Mouse (Mus musculus): ENCODE measurements around the gene Parp16.
"Not testable (repeated sequence)": the region's sequence is repeated elsewhere in the genome, so short reads cannot be mapped to it uniquely, and the experiment has no call there.

Gene Parp16

DNA sequence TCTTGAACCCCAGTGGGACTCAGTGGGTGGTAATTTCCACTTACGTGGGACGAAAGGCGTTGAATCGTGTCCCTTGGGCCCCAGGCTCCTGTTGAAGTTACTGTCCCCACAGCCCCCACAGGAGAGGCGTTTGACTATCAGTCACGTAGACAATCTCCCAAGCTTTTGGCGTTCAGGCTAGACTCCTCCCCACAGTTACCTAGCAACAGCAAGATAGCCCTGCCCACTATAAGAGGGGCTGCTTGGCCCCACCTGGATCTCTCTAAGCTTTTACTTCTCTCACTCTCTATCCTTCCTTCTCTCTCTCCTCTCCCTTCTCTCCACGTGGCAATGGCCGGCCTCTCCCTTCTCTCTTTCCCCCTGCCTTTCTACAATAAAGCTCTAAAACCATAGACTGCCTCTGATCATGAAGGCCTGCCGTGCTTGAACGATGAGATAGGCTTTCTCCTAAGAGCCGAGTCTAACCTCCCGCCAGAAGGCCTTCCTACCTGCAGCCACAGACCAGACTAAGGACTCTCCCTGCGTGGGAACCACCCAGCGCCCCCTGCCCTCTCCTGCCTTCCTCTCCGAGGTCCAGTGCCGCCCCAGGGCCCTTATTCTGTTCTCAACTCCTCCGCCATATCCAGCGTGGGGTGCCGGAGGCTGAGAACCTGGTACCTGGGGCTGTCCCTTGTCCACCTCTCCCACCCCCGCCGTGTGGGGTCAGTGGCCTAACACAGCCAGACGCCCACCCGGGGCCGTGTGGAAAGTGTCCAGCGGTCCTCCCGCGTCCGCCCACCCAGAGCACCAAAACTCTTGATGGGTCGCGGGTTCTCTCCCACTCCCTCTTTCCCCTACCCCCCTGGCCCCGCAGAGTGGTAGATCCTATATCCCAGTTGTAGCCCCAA is 13.4 kb downstream of the Parp16 start:
- no peak for DNase-seq (ENCODE audit: low read depth, low spot score)

DNA sequence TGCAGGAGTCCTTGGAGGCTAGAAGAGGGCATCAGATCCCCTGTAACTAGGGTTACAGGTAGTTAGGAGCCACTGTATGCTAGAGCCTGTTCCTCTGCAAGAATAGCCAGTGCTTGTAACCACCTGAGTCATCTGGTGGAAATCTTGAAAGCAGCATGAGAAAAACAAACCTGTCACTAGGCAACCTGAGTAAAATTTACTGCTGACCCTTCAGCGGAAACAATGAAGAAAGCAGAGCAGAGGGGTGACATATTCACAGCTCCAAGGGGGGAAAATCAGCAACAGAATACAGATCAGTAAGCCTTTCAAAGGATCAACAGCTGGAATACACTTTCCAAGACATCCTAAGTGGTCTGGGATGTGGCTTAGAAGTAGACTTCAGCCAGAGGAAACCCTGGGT is 16.4 kb downstream of the Parp16 start:
- no peak for DNase-seq (ENCODE audit: low read depth, low spot score)

DNA sequence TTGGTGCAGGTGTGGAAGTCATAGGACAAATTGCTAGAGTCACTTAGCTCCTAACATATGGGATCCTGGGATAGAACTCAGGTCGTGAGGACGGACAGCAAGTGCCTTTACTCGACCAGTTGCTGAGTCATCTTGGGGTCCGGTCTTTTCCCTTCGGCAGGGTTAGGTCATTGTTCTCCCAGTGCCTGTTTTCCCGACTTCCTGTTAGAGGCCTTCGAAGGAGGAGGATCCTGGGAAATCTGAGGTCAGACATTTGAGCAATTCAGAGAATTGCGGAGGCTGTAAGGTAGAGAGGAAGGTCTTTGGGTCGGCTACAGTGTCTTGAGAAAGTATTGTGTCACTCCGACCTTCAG is 19.2 kb downstream of the Parp16 start:
- no peak for DNase-seq (ENCODE audit: low read depth, low spot score)

DNA sequence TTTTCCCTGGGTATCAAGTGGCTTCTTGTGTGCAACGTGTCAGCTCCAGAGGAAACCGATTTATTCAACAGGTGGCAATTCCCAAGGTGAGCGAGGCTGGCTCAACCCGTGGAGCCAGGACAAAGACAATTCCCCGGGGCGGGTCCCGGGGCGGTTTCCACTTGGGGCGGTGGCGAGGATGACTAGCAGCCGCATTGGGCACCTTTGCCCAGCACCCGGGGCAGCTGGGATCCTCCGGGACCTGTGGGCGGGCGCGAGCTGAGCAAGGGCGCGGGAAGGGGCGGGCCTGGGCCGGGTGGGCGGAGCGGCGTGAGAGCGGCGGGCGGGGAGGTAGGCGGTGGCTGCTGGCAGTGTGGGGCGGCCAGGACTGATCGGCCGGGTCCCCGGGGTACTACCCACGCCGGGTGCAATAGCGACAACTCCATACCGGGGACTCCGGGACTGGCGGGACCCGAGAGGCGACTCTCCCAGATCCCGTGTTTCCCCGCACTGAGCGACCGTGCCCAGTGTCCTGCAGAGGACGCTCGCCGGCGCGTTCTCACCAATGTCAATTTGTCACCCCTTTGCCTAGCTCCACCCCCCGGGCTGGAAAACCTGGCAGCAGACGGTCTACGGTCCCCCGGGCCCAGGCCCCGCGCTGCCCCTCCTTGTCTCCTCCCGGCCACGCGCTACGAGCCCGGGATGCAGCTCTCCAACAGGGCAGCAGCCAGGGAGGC is 19.8 kb downstream of the Parp16 start:
- peak; percentile 91 for DNase-seq (ENCODE audit: low read depth, low spot score)

DNA sequence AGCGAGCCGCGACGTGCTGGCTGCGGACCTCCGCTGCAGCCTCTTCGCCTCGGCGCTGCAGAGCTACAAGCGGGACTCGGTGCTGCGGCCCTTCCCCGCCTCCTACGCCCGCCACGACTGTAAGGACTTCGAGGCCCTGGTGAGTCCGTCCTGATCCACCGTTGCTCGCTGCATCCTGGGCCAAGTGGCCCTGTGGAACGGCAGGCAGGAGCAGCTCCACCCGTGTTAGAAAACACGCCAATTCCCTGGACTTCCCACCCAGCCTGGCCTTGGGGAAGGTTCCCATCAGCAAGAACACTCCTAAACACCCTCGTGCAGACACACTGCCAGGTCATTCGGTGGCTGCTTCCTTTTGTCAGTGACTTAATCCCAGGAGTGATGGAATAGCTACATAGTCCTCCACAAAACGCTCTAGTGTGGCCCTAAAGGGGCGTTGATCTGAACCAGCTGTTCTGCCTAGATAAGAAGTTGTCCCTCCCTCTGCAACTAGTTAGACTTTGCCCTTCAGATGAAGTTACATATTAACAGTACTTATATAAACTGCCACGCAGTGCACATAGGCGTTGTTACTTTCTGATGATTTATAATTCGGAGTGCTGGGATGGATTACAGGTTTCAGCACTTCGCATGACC is 20.5 kb downstream of the Parp16 start:
- DNase-seq (ENCODE audit: low read depth, low spot score): no peak

DNA sequence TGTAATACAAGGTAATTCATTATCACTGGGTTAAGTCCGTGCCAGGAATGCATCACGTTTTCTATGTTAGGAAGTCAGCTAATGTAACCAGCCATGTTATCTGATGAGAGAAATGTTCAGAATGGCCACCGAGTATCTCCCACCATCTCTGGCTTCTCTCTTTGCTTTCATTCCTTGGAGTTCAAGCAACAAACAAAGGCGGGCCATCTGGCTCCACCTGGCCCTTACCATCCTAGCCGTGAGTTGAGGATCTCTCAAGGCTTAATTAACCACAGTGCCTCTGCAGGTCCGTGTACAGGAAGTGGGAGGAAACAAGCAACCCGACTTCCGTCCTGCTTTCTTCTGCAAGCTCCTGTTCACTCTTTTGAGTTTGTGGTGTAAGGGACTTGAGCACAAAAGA is 21.8 kb downstream of the Parp16 start:
- peak; percentile 70 for DNase-seq (ENCODE audit: low read depth, low spot score)

DNA sequence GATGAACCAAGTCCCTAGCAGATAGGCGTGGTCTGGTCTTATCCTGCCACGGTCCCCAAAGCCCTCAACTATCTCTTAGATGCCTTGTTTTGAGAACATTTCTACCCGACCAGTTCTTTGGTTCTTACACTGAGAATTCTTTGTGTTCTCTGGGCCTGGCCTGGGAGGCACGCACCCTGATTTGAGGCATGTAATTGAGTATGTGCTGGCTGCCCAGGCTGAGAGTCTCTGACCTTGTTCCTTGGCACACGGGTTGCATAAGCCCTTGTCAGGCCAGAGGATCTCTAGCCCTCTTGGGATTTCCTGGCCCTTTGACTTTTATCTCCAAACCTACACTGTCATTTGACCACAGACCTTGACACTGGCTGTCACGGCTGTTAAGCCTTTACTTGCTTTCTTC is 22.5 kb downstream of the Parp16 start:
- DNase-seq (ENCODE audit: low read depth, low spot score): no peak

DNA sequence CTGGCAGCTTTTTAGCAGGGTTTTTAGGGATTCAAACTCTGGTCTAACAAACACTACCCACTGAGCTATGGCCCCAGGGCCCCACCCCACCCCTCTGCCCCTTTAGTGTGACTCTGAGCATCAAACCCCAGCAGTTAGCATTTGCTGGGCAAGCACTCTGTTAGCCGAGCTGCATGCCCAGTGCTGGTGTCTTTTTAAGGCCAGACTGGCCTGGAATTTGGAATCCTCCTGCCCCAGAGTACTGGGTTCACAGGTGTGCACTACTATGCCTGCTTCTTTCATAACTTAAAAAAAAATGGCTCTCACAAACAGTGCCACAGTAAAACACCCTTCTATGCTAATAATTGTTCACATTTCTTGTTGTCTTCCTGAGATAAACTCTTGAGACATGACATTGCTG is 23.8 kb downstream of the Parp16 start:
- no peak for DNase-seq (ENCODE audit: low read depth, low spot score)

DNA sequence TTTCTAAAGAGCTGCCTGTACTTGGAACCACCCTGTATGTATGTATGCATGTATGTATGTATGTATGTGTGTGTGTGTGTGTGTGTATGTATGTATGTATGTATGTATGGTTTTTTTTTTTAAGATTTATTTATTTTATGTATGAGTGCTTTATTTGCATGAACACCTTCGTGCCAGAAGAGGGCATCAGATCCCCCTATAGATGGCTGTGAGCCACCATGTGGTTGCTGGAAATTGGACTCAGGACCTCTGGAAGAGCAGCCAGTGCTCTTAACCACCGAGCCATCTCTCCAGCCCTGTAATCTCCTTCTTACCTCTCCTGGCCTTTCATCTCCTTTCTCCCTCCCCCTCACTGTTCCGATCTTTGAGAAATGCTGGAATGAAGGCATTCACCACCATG is 25.2 kb downstream of the Parp16 start:
- DNase-seq (ENCODE audit: low read depth, low spot score): not testable (repeated sequence)

DNA sequence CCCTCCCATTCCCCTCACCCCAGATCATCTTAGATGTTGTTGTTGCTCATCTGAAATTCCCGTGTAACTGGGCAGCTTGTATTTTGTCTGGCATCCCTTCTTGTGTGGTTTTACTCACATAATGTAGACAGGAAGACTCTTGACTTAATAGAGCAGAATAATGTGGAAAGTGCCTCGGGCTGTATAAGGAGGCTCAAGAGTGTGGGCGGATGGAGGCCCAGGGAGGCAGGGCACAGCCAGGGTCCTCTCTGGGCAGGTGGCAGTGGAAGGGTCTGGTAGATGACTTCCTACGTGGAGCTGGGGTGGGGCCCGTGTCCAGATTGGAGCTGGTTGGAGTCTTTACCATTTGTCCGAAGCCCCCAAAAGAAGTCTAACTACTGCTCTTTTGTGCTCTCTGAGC is 28.8 kb downstream of the Parp16 start:
- DNase-seq (ENCODE audit: low read depth, low spot score): no peak

DNA sequence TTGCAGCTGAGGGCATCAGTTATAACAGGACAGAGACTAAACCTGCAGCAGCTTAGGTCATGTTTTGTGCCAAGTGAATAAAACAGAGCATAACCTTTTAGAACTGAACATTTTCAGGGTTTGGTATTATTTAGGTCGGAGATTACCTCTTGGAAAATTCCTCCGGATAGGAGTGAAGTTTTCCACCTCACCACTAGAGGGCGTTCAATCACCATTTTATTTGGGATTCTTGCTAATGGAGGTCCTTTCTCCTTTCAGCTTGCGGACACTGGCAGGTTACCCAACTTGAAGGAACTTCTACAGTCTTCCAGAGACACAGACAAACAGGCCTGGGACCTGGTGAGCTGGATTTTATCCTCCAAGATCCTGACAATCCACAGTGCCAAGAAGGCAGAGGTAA is 30.6 kb downstream of the Parp16 start:
- DNase-seq (ENCODE audit: low read depth, low spot score): peak; percentile 12

DNA sequence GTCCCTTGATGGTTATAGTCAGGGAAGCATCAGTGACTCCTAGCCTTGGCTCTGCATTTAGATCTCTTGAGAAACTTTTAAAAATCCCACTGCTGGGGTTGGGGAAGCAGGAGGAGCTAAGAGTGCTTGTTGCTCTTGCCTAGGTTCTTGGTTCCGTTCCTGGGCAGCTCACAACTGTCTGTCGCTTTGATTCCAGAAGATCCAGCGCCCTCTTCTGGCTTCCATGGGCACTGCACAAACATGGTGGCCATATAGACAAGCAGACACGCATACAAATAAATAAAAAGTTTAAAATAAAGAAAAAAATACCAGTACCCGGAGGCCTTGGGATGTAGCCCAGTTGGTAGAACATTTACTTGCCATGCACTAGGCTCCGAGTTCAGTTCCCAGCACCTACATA is 35.1 kb downstream of the Parp16 start:
- DNase-seq (ENCODE audit: low read depth, low spot score): peak; percentile 33

DNA sequence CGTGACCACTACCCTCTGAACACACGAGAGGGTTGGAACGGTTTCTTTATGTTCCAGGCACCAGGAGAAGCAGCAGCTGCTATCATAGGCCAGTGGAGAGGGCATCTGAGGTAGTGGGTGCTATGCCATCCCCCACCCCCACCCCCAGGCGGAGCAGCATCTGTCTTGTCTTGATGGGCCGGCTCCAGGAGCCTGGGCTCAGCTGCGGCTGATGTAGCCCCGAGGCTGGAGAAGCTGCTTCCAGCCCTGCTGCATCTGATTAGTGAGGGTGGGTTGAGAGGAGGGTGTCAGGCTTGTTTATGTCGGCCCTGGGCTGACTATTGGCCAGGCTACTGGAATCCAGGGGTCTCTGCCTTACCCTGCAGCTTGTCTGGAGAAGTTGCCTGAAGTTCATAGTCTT is 36.1 kb downstream of the Parp16 start:
- no peak for DNase-seq (ENCODE audit: low read depth, low spot score)

DNA sequence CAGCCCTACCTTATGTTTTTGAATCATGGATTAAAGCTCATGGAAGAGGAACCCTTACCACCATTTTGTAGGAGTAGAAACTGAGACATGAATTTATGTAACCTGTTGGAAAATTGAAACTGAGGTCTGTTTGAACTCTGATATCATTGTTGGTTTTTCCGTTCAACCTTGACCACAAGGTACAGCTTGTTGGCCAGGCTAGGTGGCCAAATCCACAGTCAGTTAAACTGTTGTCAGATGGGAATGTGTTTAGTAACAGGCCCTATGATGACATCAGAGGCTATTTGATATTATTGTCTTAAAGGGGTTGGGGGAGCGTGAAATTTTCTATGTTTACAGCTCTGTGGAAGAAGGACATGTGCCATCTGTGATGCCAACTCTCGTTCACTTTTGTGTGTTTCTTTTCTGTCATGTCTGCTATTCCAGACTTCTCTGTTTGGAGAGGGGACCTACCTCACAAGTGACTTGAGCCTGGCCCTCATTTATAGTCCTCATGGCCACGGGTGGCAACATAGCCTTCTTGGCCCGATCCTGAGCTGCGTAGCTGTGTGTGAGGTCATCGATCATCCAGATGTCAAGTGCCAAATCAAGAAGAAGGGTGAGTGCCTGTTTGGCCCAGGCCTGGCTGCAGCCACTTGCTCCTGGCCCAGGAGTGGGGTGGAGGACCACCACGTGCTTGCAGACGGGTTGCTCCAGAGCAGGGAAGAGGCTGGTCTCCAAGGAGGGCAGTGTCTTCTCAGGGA is 38.3 kb downstream of the Parp16 start:
- DNase-seq (ENCODE audit: low read depth, low spot score): no peak

DNA sequence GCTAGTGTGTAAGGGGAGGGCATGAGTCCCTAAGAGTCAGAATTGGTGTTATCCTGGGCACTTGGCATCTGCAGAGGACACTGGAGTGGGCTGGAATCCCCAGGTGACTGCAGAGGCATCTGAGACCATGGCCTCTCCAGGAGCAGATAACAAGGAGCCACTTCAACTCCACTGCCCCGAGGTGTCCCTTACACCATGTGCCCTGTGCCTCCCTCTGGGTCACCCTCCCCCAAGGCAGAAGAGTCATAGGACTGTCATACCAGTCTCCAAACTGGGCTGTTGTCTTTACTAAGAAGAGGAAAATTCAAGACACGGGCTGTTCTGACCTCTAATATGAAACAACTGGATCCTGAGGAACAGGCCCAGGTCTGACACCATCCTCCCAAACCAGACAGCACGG is 39.6 kb downstream of the Parp16 start:
- no peak for DNase-seq (ENCODE audit: low read depth, low spot score)

DNA sequence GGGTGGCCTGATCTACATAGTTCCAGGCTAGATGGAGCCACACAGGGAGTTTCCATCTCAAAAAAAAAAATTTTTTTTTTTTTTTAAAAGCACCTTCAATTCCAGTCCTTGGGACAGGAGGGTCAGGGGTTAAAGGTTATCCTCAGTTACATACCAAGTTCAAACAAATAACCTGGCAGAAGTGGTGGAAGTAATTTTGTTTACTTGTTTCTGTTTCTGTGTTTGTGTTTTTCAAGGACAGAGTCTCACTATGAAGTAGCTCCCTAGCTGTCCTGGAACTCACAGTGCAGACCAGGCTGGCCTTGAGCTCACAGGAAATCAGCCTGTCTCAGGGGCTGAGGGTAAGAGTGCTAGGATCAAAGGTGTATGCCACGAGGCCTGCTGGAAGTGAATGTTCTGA is 40.4 kb downstream of the Parp16 start:
- no peak for DNase-seq (ENCODE audit: low read depth, low spot score)

DNA sequence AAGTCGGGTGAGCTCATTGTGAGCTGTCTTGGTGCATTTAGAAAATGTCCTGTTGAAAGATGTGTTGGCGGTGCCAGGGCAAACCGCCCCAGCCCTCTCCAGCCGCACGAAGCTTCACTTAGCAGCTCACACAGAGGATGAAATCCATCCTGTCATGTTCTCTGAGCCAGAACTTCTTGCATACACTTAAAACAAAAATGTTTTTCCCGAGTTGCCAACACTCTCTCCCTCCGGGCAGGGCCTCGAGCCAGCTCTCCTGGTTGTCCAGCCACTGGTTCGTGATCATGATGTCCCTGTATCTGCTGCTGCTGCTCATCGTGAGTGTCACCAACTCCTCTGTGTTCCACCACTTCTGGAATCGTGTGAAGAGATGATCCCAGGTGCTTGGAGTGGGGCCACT is 42.5 kb downstream of the Parp16 start:
- no peak for DNase-seq (ENCODE audit: low read depth, low spot score)

DNA sequence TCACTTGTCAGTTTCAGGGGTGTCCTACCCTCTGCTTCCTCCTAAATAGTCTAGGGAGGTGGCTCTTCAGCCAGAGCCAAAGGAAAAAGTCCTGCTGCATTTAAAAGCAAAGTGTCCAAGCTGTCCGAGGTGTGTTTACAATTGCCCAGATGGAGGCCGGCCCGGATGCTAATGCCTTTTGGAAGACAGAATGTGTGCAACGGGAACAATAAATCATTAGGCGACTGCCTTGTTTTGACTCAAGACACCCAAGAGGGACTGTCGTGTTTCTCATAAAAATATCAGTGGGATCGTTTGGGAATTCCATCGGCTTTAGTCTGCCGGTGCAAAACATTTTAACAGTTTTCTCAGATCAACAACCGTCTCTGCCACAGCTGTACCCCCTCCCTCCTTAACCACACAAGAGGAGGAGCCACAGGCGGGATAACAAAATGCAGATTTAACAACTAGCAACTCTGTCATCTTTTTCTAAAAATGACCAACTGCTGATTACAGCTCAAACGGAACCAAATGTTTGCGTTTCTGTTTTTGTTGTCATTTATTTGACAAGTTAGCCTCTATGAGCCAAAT is 43.1 kb downstream of the Parp16 start:
- no peak for DNase-seq (ENCODE audit: low read depth, low spot score)

DNA sequence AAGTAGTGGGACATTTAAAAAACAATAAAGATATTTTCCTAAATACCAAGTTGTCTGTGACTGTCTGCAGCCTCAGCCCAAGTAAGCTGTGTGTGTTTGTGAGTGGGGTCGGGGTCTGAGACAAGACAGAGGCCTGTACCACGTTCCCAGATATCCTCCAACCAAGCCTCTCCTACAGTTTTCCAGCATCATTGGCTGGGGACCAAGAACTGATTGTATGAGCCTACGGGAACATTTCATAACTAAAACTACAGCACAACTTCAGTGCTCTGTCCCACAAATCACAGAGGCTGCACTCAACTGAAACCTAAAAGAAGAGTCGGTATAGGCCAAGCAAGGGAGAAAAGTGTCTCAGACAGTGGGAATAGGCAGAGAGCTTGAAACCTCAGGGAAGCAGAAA is 44.0 kb downstream of the Parp16 start:
- DNase-seq (ENCODE audit: low read depth, low spot score): no peak

DNA sequence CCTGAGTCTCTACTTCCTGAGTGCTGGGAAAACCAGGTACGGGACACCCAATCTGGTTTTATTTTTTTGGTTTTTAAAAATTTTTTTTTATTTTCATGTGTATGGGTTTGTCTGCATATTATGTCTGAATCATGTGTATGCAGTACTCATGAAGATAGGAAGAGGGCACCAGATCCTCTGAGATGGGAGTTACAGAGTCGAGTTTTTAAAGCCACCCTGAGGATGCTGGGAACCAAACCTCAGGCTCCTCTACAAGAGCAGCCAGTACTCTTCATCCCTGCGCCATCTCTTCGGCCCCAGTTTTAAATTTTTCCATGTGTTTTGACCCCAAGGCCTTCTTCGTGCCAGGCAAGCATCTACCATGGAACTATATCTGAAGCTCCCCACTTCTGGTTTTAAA is 44.6 kb downstream of the Parp16 start:
- DNase-seq (ENCODE audit: low read depth, low spot score): no peak

DNA sequence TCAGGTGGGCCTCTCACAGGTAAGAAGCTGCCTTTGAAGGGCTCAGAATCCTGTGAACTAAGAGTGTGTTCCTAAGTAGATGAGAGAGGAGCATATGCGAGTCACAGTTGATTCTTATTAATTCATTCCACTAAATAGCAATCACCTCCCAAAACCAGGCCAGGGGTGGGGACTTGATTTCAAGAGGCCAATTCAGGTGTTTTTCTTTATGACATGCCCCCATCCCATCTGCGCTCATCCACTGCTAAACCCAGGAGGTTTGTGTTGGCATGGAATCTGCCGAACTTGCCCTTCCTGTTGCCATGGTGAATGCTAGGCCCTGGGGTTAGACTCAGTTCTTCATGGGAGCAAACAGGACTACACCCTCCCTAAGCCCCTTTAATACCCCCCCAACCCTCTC is 45.4 kb downstream of the Parp16 start:
- DNase-seq (ENCODE audit: low read depth, low spot score): no peak

DNA sequence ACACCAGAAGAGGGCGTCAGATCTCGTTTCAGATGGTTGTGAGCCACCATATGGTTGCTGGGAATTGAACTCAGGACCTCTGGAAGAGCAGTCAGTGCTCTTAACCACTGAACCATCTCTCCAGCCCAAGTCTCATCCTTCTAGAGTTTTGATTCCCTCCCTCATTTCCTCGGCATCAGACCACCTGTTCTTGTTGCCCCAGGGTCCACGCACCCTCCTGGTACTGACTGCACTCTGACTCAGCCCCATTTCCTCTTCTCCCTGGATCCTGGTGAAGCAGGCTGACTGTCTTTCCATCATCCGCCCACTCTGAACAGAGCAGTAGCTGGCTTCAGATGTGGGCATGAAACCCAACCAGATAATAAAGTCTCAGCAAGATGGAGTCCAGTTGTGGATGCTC is 46.8 kb downstream of the Parp16 start:
- DNase-seq (ENCODE audit: low read depth, low spot score): no peak
